Mouse (Mus musculus) ovary, postnatal 10 days (tissue): ENCODE data around the gene Cep55.

Experiments
- DNase-seq: peaks from one replicate; pipeline ENCODE4 v3.0.0; 2022; ENCODE audit warnings: low spot score

The Cep55 gene

GRCm38 (mm10) chr19:38107871-38108270 is 53.1 kb downstream of the Cep55 start:
- DNase-seq = no peak

- DNase-seq = no peak
These were observed 54.9 kb downstream of the Cep55 start for GRCm38 (mm10) chr19:38109506-38110242.

GRCm38 (mm10) chr19:38111056-38111455 is 56.2 kb downstream of the Cep55 start:
- no peak for DNase-seq

- no peak for DNase-seq
These were observed 57.8 kb downstream of the Cep55 start for GRCm38 (mm10) chr19:38112575-38112974.

GRCm38 (mm10) chr19:38114834-38115491 is 60.2 kb downstream of the Cep55 start:
- no peak for DNase-seq

GRCm38 (mm10) chr19:38120123-38120760 is 65.4 kb downstream of the Cep55 start:
- no peak for DNase-seq

- DNase-seq = no peak
These were observed 69.1 kb downstream of the Cep55 start for GRCm38 (mm10) chr19:38123921-38124320.
